Mouse (Mus musculus) T-helper 2 cell (primary cell): ENCODE data around the gene Ube2e1.

Experiments used
- in situ Hi-C: fragments of 300-600 bp; cut with MboI, MseI; formaldehyde crosslinking; loops from one replicate; pipeline ENCODE4 v1.15.1; 2025; ENCODE audit warnings: high pct_unique_total_duplicates

Gene Ube2e1

GRCm38 (mm10) chr14:18331693-18332131 lies at the start of gene Ube2e1:
Gene Ube2e1, minus strand, starts transcription at chr14:18331859.
- in situ Hi-C loops = no loop called here

DNA sequence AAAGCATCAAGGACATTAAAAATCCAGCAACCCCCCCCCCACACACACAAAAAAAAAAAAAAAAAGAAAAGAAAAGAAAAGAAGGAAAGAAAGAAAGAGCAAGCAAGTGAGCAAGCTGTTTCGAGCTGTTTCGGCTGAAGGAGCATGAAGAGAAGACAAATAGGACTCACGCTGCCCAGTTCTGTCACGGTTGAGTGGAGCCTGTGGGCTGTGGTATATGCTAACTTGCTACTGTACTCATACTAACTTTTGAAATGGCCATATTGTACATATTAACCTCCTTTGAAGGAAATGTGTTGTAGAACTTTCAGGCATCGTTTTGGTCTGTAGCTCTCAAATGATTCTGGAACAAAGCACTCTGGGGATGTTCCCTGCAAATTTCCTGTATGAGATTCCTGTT lies 48.2 kb upstream of the Ube2e1 start:
- in situ Hi-C loops = no loop called here

- in situ Hi-C loops = no loop called here
Observed at GRCm38 (mm10) chr14:18377944-18378575, 46.4 kb upstream of the Ube2e1 start.

- in situ Hi-C loops = no loop called here
Observed at GRCm38 (mm10) chr14:18376206-18376605, 44.5 kb upstream of the Ube2e1 start.

DNA sequence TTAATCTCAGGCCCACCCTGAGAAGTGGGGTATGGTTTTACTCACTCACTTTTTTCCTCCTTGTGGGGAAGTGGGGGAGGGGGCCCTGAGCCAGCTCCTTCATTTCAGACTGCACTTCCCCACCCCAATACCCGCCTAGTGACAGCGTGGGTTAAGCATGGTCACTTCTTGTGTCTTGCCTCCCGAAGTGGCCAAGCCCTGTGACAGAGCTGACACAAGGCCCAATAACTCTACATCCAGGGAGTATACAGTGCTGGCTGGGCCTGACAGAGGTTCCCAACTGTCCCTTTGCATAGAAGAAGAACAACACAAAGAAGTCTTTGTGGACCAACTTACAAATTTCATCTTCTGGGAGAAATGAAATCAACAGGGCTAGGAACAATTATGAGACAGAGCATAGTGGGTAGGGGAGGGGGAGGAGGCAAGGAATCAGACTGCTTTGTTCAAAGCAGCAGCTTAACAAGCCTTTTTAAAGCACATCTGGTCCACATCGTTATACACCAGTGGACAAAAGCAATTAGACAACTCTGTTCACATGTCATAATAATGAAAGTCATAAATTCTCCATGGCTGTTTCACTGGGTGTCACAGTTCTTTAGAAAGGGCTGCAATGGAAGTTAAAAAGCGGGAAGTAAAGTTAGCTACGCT lies 42.2 kb upstream of the Ube2e1 start:
- in situ Hi-C loops = no loop called here

GRCm38 (mm10) chr14:18372761-18373610 lies 41.3 kb upstream of the Ube2e1 start:
- in situ Hi-C loops = no loop called here

DNA sequence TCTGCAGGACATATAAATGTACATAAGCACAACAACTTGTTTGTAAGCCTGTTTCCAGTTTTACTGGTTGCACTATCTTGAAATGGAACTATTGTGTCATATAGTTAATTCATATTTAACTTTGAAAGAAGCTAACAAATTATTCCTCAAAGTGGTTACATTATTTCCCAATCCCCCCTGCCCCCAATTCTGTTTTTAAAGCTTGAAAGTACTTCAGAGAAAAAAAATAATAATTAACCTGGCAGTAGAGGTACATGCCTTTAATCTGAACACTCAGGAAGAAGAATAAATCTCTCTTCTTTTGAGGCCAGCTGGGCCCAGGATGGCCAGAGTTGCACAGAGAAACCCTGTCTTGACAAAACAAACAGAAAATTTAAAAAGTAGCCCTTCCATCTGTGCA lies 37.4 kb upstream of the Ube2e1 start:
- in situ Hi-C loops = no loop called here

DNA sequence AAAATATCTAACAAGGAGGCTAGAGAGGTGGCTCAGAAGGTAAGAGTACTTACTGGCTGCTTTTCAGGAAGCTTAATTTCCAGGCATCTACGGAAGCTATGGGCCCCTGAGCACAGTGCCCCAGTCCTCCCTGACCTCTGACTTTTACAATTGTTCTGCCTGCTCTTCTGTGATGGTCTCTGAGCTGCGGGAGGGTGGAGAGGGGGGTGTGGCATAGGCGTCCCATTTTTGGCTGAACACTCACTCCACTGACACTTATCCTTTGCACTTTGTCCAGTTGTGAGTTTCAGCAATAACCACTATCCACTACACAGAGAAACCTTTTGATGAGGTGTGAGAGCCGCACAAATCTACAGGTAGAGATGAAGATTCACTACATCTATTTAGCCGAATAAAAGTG lies 35.4 kb upstream of the Ube2e1 start:
- in situ Hi-C loops = no loop called here

DNA sequence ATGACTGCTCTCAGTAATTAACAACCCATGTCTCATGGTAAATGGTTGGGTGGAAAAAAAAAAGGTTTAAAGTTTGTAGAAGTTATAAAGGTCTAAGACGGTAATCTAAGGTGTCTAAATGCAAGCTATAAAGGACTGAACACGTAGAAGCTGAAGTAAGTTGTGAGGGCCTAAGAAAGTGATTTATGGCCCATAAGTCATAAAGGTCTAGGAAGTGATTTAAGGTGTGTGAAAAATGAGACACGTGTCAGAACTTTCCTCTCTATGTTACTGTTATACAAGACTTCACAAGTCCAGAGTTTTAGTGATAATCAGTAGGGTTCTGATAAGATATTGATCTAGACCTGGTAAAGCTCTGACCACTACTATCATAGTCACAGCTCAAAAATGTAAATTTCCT lies 32.7 kb upstream of the Ube2e1 start:
- in situ Hi-C loops = no loop called here

DNA sequence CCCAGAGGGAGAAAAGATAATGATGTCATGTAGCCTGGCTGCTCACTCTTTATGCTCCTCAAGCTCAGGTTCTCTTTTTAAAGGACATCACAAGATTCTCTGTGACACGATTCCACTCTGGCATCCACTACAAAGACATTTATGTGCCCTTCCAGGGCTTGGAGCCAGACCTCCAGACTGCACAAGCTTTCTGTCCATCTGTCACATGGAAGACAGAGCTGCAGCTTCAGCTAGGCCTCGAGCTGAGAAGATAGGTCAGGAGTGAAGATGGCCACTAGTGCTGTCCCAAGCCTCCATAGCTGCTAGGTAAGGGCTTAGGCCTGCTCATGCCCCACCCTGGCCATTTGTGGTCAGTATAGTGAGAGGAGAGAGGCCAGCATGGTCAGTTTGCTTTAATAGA lies 24.8 kb upstream of the Ube2e1 start:
- in situ Hi-C loops = no loop called here

GRCm38 (mm10) chr14:18355514-18356190 lies 24.0 kb upstream of the Ube2e1 start:
- in situ Hi-C loops = no loop called here

DNA sequence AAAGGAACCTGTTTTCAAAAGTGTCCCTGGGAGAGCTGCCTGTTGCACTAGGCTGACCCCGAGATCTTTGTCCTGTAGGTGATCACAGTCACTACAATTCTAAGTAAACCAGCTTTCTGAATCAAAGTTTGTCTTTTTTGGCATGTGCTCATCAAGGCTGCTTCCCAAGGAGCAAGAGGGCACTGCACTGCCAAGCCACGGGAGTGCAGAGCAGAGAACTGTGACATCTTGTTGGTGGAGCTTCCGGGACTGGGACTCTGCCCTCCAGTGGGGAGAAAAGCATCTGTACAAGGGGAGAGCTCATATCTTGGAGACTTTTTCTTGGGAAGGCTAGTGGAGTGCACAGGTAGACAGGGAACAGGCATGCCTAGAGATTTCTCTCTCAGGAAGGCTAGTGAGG lies 21.9 kb upstream of the Ube2e1 start:
- in situ Hi-C loops = no loop called here

DNA sequence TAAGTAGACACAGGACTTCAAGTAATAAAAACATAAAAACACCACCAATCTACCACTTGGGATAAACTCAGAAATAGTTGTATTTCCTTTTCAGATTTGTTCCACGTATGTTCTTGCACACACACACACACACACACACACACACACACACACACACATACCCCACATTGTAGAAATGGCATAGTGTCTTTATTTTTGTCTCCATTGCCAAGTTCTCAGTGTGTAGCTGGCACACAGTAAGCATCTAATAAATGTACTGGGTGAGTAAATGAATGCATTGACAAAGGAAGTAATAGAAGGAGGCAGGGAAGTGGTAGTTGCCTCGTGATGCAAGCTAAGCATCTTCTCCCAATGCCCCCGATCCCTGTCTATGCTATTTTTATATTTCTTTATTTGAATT lies 21.3 kb upstream of the Ube2e1 start:
- in situ Hi-C loops = no loop called here

GRCm38 (mm10) chr14:18350680-18351079 lies 19.0 kb upstream of the Ube2e1 start:
- in situ Hi-C loops = no loop called here

DNA sequence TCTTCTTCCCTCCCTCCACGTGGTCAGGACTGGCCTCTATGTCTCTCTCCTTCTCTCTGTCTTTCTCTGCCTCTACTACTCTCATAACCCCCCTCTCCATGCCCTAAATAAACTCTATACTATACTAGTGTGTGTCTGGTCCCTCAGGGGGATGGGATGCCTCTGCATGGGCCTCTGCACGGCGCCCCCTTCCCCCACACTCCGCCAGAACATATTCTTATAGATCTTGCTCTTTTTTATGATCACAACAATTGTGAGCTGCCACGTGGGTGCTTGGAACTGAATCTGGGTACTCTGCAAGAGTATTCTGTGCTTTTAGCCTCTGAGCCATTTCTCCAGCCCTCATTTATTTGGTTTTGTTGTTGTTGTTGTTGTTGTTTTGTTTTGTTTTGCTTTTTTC lies 18.2 kb upstream of the Ube2e1 start:
- in situ Hi-C loops = no loop called here

DNA sequence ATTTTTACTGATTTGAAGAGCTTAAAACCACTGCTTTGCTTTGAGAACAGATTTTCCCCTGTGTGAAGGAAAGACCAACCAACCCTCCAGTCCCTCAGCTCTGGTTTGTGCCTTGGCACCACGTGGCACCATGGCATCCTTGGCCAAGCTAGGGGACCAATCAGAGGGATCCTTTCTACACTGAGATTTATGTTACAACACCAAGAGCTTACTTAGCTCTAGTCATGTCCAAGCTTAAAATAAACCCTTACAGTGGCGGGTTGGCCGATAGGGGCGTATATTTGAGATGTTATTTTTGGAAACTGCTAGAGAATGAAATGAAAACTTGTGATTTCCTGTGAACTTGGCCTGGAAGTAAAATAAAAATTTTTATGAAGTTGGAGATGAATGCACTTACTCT lies 11.9 kb upstream of the Ube2e1 start:
- in situ Hi-C loops = no loop called here

DNA sequence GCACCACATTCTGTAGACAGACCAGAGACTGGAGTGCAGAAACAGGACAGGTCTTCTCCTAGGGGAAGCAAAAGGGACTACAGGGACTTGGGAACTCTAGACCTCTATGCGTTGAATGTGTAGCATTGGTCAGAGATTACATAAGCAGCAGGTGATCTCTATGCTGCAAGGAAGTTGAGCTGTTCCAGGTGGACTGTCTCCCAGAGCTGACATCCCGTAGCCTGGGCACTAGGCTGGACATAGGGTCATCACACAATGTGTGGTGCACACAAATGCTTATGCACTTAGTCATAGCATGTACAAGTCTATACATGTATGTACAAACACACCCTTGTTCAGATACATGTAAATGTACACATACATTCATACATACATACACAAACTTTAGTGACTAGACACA lies 11.1 kb upstream of the Ube2e1 start:
- in situ Hi-C loops = no loop called here

- in situ Hi-C loops = no loop called here
Observed at GRCm38 (mm10) chr14:18341088-18341487, 9.4 kb upstream of the Ube2e1 start.

GRCm38 (mm10) chr14:18336106-18336505 lies 4.4 kb upstream of the Ube2e1 start:
- in situ Hi-C loops = no loop called here

DNA sequence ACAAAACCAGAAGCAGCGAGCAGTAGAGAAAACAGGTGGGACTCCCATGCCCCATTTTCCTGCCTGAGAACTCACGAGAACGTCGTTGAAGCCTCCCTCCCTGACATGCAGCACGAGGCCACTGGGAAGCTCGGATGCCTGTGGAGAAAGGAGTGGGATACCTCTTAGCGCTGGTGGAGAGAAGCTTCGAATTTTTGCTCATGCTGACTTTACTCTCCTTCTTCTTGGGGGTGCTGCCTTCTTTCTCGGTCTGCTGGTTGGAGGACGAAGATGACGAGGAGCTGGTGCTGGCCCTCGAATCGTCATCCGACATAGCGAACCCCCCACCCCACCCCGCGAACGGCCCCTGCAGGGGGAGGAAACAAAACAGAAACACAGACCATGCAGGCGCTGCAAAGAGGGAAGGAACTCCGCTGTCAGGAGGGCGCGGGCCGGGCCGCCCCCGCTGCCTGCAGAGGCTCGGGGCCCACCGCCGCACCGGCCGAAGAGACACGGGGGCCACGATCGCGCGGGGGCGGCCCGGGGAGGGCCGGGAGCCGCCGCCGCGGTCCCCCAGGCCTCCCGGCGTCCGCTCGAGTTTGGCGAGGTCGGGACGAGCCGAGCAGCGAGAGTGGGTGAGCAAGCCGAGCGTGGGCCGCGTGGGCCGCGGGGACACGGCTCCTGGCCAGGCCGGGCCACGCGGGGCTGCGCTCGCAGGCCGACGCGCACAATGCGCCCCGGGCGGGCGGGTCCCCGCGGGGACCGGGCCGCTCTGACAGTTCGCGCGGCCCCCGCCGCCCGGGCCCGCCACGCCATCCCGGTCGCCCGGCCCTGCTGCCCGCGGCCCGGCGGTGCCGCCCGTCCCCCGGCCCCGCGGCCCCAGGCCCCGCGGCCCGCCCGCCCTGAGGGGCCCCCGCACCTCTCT lies 618 bp downstream of the Ube2e1 start:
- in situ Hi-C loops = no loop called here
